11 mouse cellular contexts compared by ENCODE assay signal in the genomic region with DNA sequence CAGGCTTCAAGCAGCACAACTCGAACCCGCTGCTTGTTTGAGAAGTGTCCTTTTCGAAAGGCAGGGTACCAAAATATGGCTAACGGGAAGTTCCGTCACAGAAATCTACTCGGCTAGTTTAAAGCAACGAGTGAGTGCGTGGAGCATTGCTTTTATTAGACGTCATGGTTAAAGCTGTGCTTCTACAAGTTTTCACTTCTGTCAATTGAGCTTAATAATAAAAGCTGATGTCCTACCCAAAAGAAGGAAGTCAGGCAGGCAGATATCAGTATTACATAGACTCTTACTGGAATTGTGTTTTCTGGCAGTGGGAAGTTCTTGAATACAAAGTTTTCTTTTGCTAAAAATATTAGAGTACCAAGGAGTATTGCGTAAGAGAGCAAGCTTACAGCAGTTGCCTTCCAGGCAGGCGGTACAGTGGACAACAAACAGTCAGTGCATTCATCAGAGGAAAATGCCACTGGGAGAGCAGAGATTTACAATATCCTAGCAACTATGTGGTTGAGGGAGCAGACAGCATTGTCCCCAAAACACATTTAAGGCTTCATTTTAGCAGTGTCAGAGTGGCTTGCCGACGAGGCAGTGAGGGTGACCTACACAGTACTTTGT. TPM values are rescaled to one million over a fixed set of nuclear protein-coding genes. Genes with fewer than 3 reads are reported as not detected.
DNase-seq lines count a peak whose midpoint lies in the region; ATAC-seq and TF ChIP-seq lines count a peak whose summit lies in the region.
"Had no signal": no experiment of that assay in that cellular context is flagged by ENCODE, and none has a peak within 500 bp of the region (broad histone marks: within the 10 kb centered on the region; RNA-seq: fewer than 3 reads in every experiment).

No protein-coding gene starts in this region.

- peak; percentile 31 for DNase-seq in liver, adult 2 months (ENCODE audit: extremely low read depth, low read depth, low spot score)
- DNase-seq in liver, result no peak
- no peak for DNase-seq in forebrain, postnatal 0 days
- peak; percentile 60 for DNase-seq in midbrain, postnatal 0 days (ENCODE audit: low spot score)
- DNase-seq in adrenal gland, postnatal 25 days, result no peak
- DNase-seq in adrenal gland, postnatal 14 days, result no peak
- DNase-seq: gastrocnemius, postnatal 14 days; thymus, postnatal 4 days had no signal

- WGBS in liver, adult 2 months, result 86% methylated on average over 13 of the region's 13 CpGs
- WGBS in forebrain, postnatal 0 days, result 59% methylated on average over 13 of the region's 13 CpGs
- WGBS in midbrain, postnatal 0 days, result 71% methylated on average over 13 of the region's 13 CpGs

- no peak overlapping the region for H3K4me3 ChIP-seq in liver, adult 2 months (ENCODE audit: insufficient read depth, low read depth, low read length)
- peak overlapping the region; percentile 7; the same call in 1 of the 2 replicates for H3K4me3 ChIP-seq in bone marrow macrophage, adult 2 months (ENCODE audit: insufficient read depth, low read length)
- no peak overlapping the region for H3K4me3 ChIP-seq in forebrain, postnatal 0 days (ENCODE audit: low read depth, low read length)
- no peak overlapping the region for H3K4me3 ChIP-seq in midbrain, postnatal 0 days (ENCODE audit: low read depth, low read length)
- H3K4me3 ChIP-seq: liver, embryonic 12.5 days had no signal

- no peak for TF ChIP-seq CTCF in liver, adult 2 months (IDR thresholded peaks at IDR 0.05; ENCODE audit: low read depth, low read length)
- no peak for TF ChIP-seq CTCF in bone marrow macrophage, adult 2 months (IDR thresholded peaks at IDR 0.05; ENCODE audit: low read depth, low read length)
- no peak for TF ChIP-seq CTCF in forebrain, postnatal 0 days (IDR thresholded peaks at IDR 0.05; ENCODE audit: low read depth)
- no peak for TF ChIP-seq CTCF in midbrain, postnatal 0 days (IDR thresholded peaks at IDR 0.05)

- ATAC-seq in forebrain, postnatal 0 days, result peak; percentile 54
- no peak for ATAC-seq in midbrain, postnatal 0 days (ENCODE audit: low FRiP score)
- ATAC-seq: inflammation-experienced regulatory T-cells, adult 6 months; liver, embryonic 12.5 days had no signal

- H3K79me2 ChIP-seq in liver, adult 2 months (ENCODE audit: control insufficient read depth, insufficient read depth, low read length), result no peaks in the 10 kb centered on the region

- H3K27ac ChIP-seq in liver, adult 2 months (replicated peaks; ENCODE audit: insufficient read depth, low read depth, low read length), result peak overlapping the region; percentile 37; the same call in 1 of the 2 replicates
- H3K27ac ChIP-seq in bone marrow macrophage, adult 2 months (ENCODE audit: insufficient read depth, low read depth, low read length), result peak overlapping the region; percentile 85
- H3K27ac ChIP-seq in forebrain, postnatal 0 days (ENCODE audit: low read depth, low read length), result peak overlapping the region; percentile 16; the same call in 1 of the 2 replicates
- no peak overlapping the region for H3K27ac ChIP-seq in midbrain, postnatal 0 days (ENCODE audit: low read depth, low read length)
- H3K27ac ChIP-seq: liver, embryonic 12.5 days had no signal

- H3K4me2 ChIP-seq in forebrain, postnatal 0 days (ENCODE audit: low read depth), result no peak overlapping the region
- no peak overlapping the region for H3K4me2 ChIP-seq in midbrain, postnatal 0 days (ENCODE audit: low read depth, low read length, poor library complexity, severe bottlenecking)
- H3K4me2 ChIP-seq: liver, embryonic 12.5 days had no signal

- H3K4me1 ChIP-seq in liver, adult 2 months (ENCODE audit: control insufficient read depth, insufficient read depth, low read length), result no peaks in the 10 kb centered on the region
- peaks cover 23% of the 10 kb centered on the region for H3K4me1 ChIP-seq in bone marrow macrophage, adult 2 months (ENCODE audit: control insufficient read depth, insufficient read depth, low read length)
- H3K4me1 ChIP-seq in forebrain, postnatal 0 days (ENCODE audit: insufficient read depth), result no peaks in the 10 kb centered on the region
- no peaks in the 10 kb centered on the region for H3K4me1 ChIP-seq in midbrain, postnatal 0 days (ENCODE audit: insufficient read depth, low read length)
- H3K4me1 ChIP-seq: liver, embryonic 12.5 days had no signal

- H3K36me3 ChIP-seq in liver, adult 2 months (ENCODE audit: control insufficient read depth, insufficient read depth, low read length), result peaks cover 7% of the 10 kb centered on the region
- peaks cover 18% of the 10 kb centered on the region for H3K36me3 ChIP-seq in forebrain, postnatal 0 days (ENCODE audit: insufficient read depth)
- H3K36me3 ChIP-seq in midbrain, postnatal 0 days (ENCODE audit: insufficient read depth, low read length), result peaks cover 20% of the 10 kb centered on the region
- H3K36me3 ChIP-seq: liver, embryonic 12.5 days had no signal

- TF ChIP-seq POLR2A in liver, adult 2 months (IDR thresholded peaks at IDR 0.05; ENCODE audit: extremely low read depth, insufficient read depth, low read length), result no peak
- no peak for TF ChIP-seq POLR2A in bone marrow macrophage, adult 2 months (IDR thresholded peaks at IDR 0.05; ENCODE audit: borderline replicate concordance, low read depth, low read length)

- H3K9ac ChIP-seq in liver, adult 2 months (ENCODE audit: low read depth, low read length), result no peak overlapping the region
- no peak overlapping the region for H3K9ac ChIP-seq in forebrain, postnatal 0 days
- no peak overlapping the region for H3K9ac ChIP-seq in midbrain, postnatal 0 days (replicated peaks; ENCODE audit: low read length, poor library complexity, severe bottlenecking)
- H3K9ac ChIP-seq: liver, embryonic 12.5 days had no signal

- no peaks in the 10 kb centered on the region for H3K27me3 ChIP-seq in liver, adult 2 months (ENCODE audit: control insufficient read depth, insufficient read depth, low read length)
- no peaks in the 10 kb centered on the region for H3K27me3 ChIP-seq in forebrain, postnatal 0 days (ENCODE audit: insufficient read depth, low read length)
- H3K27me3 ChIP-seq in midbrain, postnatal 0 days (ENCODE audit: insufficient read depth, low read length), result no peaks in the 10 kb centered on the region
- H3K27me3 ChIP-seq: liver, embryonic 12.5 days had no signal

- no peaks in the 10 kb centered on the region for H3K9me3 ChIP-seq in forebrain, postnatal 0 days (ENCODE audit: low read length)
- no peaks in the 10 kb centered on the region for H3K9me3 ChIP-seq in midbrain, postnatal 0 days (ENCODE audit: low read length)
- H3K9me3 ChIP-seq: liver, embryonic 12.5 days had no signal

RNA-seq across cellular contexts. Expression of gene Zdhhc23, which starts 13.7 kb away (rescaled TPM):
- 0.09 and 0.20 TPM in 2 replicates for total RNA-seq in liver, adult 2 months (2014; rRNA removed)
- polyA plus RNA-seq in liver, adult 2 months (2012; rRNA removed), result 0.07 and 0.32 TPM in 2 replicates
- 1.3 and 1.6 TPM in 2 replicates for polyA plus RNA-seq in bone marrow macrophage, adult 2 months (2012; ENCODE audit: insufficient read depth, insufficient read length, missing spikeins)
- 9.0 and 10.8 TPM in 2 replicates for total RNA-seq in forebrain, postnatal 0 days (2014; rRNA removed)
- 2.9 and 5.4 TPM in 2 replicates for polyA plus RNA-seq in forebrain, postnatal 0 days (2015; fragmentation: Nextera tagmentation; extraction: Ambion mirVana)
- 7.6 and 8.5 TPM in 2 replicates for total RNA-seq in midbrain, postnatal 0 days (2014; rRNA removed)
- 2.6 and 2.9 TPM in 2 replicates for polyA plus RNA-seq in midbrain, postnatal 0 days (2015; fragmentation: Nextera tagmentation; extraction: Ambion mirVana)
- 0.46 and 0.52 TPM in 2 replicates for total RNA-seq in adrenal gland, postnatal 25 days (2021)
- total RNA-seq in adrenal gland, postnatal 14 days (2021), result 0.82 and 1.1 TPM in 2 replicates

RNA-seq across cellular contexts. Expression of gene Qtrt2, which starts 39.3 kb away (rescaled TPM):
- total RNA-seq in liver, adult 2 months (2014; rRNA removed), result 7.8 and 8.5 TPM in 2 replicates
- 3.5 and 9.0 TPM in 2 replicates for polyA plus RNA-seq in liver, adult 2 months (2012; rRNA removed)
- 7.3 and 11.9 TPM in 2 replicates for polyA plus RNA-seq in bone marrow macrophage, adult 2 months (2012; ENCODE audit: insufficient read depth, insufficient read length, missing spikeins)
- 32.5 and 32.8 TPM in 2 replicates for total RNA-seq in forebrain, postnatal 0 days (2014; rRNA removed)
- 9.6 and 11.7 TPM in 2 replicates for polyA plus RNA-seq in forebrain, postnatal 0 days (2015; fragmentation: Nextera tagmentation; extraction: Ambion mirVana)
- 28.8 and 34.5 TPM in 2 replicates for total RNA-seq in midbrain, postnatal 0 days (2014; rRNA removed)
- polyA plus RNA-seq in midbrain, postnatal 0 days (2015; fragmentation: Nextera tagmentation; extraction: Ambion mirVana), result 10.3 TPM in 2 replicates
- total RNA-seq in adrenal gland, postnatal 25 days (2021), result 30.8 and 40.2 TPM in 2 replicates
- 31.5 and 31.9 TPM in 2 replicates for total RNA-seq in adrenal gland, postnatal 14 days (2021)

Comparison
In these comparisons a context has a peak if more than half of its experiments do, and no peak if none do; other contexts are left out.
1. DNase-seq: peak in liver, adult 2 months (single experiment) and midbrain, postnatal 0 days (single experiment); none in liver (single experiment), forebrain, postnatal 0 days (single experiment), adrenal gland, postnatal 25 days (single experiment) and adrenal gland, postnatal 14 days (single experiment).